Mouse (Mus musculus) kidney, adult 18-20 months (tissue): ENCODE measurements around the gene Six2.
"Not testable (repeated sequence)": the region's sequence is repeated elsewhere in the genome, so short reads cannot be mapped to it uniquely, and the experiment has no call there.

Experiments
- DNase-seq: peaks from one replicate; pipeline ENCODE4 v3.0.0; 2021

The Six2 gene

DNA sequence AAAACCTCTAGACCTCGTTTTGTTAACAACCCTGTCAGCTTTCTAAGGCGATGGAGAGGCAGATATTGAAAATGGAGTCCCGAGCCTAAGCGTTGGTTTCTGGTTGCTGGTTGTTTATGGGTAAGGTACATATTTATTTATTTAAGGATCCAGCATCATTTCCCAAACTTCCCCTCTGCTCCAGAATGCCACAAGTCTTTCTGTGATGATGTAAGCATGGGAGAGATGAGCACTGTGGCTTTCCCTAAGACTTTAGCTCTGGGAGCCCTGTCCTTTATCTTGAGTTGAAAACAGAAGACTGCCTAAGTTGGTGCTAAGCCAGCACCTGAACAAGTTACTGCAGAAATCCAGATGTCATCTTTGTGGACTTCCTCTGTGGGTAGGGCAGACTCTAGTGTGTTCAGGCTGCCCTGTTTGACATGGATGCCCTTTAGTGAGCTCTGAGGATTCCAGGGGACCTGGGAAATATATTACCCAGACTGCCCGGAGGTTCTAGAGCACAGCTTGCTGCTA lies 1.8 kb upstream of the Six2 start:
- DNase-seq = no peak

DNA sequence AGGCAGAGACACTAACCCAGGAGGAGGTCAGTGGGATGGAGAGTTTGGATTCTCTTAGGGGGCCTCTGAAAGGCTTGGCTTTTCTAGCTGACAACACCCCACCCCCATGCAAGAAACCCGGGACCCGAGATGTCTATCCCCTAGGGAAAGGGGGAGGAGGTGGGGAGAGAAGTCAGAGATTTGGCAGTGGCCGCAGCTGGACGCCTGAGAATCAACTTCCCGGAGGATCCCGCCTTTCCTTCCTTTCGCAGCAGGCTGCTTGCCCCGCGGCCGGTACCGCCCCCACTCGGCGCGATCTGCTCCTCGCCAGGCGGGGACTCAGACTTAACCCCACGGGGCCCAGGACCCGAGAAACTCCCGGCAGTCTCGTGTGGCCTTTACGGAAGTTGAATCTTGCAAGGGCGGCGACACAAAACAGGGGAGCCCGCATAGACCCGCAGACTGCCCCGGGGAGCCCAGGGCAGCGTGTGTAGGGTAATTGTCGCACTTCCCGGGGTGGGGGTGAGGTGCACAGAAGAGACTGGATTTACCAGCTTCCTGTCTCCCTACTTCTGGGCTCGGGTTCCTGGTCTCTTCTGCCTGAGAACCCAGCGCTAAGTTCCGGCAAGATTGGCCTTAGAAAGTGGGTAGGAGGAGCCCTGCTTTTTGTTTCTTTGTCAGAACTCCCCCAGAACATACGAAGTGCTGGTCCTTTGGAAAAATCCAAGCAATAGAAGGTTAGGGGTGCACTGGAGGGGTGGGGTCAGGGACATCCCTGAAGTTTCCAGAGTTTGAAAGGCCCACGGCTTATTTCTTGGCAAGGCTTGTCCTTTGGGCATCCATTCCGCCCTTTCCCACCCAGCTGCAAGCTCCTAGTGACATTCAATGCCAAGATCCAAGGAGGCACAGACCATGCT lies 1.1 kb upstream of the Six2 start:
- DNase-seq = no peak

DNA sequence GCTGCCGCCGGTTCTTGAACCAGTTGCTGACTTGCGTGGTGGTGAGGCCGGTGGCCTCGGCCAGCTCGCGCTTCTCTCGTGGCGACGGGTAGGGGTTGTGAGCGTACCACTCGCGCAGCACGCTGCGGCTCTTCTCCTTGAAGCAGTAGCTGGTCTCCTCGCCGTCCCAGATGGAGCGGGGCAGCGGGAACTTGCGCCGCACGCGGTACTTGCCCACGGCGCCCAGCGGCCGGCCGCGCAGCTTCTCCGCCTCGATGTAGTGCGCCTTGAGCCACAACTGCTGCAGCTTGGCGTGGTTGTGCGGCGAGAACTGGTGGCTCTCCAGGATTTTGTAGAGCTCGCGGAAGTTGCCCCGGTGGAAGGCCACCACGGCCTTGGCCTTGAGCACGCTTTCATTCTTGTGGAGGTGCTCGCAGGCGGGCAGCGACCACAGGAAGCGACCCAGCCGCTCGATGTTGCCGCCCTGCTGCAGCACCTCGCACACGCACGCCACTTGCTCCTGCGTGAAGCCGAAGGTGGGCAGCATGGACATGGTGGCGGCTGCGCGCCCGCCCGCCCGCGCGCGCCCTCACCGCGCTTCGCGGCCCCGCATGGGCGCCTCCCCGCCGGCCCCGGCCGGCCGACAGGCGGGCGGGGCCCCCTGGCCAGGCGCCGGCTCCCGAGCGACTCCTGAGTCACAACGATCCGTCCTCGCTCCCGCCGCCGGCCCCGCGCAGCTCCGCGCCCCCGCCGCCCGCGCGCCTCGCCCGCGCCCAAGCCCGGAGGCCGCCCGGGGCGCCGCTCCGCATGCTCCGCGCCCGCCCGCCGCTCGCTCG lies 446 bp downstream of the Six2 start:
- peak; percentile 22 for DNase-seq

DNA sequence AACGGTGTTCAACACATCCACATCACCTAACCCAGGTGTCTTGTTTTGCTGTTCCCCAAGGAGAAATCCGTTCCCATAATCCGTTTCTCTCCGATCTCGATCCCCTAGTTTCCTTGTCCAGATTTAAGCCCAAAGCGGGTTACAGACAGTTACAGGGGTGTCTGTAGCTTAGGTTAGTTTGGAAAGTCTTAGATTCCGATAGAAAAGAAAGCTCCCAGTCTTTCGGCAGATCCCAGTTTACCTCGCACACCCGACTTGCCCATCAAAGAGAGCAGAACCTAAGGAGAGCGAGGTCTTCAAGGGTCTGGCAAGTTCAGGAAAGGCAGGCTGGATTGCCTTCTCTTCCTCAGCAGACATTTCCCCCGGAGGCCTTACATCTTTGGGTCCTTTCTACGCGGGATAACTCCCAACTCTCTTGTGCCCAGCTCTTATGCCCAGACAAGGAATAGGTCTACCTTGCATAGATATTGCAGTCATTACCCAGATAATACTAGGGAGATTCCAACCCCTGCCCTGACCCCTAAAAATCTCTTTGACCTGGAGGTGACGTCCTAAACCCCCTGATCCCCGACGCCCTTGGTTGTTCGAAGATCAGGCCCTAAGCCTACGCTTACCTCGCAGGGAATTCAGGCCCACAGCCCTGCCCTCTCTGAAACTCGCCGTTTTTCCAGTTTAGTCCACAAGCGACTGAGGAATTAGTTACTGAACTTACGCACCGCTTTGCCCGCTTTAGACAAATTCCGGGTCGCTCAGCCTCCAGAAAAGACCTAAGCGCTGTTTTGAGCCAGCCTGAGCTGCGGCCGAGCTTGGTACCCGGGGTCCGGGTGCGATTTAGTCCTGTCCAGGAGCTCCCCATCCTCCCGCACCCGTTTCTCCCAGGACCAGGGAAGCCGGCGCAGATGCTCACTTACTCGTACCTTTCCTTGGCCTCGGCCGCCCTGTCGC lies 1.3 kb downstream of the Six2 start:
- no peak for DNase-seq

DNA sequence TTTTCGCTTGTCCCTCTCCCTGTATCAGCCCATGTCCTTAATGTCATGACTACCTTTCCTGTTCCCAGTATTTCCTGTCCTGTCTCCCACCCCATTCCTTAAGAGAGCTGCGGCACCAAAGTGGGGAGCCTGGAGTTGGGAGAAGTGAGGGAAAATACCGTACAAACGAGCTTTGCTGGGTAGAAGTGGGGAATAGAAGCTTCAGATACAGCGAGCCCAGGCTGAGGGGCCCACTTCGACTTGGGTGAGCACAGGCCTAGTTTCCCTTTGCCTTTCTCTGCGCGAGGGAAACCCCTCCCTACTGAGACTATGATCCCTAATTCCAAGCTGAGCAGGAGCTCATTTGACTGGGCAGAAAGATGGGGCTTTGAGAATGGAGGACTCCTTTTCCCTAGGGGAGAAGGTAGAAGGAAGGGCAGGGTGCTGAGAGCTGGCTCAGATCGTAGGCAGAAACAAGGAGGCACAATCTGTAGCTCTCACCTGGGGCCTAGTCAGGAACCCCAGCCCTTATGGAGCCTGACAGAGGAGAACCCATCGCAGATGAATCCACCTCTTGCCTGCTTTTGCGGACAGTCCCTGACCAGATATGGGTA lies 2.3 kb downstream of the Six2 start:
- DNase-seq = no peak

DNA sequence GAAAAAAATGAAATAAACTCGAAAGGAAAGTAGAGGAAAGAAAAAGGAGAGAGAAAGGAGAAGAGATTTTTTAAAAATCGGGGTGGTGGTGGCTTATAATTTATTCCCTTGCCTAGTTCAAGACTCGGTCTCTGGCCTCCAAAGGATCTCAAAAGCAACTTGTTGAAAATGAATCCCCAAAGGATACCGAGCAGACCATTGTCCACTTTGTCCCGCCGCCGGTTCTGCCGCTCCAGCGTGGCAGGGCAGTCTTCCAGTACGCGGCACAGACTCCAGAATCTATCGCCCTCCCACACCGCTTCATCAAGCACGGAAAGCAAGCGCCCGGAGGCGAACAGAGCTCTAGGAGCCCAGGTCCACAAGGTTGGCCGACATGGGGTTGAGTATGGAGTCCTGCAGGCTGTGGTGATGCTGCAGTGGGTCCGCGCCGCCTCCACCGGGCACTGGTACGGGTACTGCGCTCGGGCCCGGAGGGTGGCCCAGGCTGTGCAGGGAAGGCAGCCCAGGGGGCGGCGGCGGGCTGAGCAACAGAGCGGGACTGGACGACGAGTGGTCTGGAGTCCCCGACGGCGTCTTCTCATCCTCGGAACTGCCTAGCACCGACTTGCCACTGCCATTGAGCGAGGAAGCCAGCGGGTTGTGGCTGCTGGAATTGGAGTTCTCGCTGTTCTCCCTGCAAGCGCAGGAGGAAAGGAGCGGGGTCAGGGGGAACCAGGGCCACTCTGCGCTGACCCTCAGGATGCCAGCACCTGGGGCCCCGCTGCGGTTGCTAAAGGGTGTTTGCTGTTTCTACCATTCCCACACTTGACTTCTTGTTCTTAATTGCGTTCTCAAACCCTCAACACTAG lies 3.0 kb downstream of the Six2 start:
- DNase-seq = no peak

DNA sequence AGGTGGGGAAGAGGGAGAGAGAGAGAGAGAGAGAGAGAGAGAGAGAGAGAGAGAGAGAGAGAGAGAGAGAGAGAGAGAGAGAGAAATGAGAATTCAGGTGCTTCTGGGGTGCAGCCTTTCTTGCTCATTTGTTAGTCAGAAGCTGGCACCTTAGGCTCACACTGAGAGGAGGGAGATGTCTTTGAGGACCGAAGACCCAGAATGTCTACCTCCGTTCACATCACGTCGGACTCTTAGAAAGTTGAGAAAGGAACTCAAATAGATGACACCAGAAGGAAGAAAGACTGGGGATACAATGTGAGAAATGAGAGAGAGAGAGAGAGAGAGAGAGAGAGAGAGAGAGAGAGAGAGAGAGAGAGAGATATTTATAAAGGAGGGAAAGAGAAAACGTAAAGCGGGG lies 3.6 kb downstream of the Six2 start:
- not testable (repeated sequence) for DNase-seq

DNA sequence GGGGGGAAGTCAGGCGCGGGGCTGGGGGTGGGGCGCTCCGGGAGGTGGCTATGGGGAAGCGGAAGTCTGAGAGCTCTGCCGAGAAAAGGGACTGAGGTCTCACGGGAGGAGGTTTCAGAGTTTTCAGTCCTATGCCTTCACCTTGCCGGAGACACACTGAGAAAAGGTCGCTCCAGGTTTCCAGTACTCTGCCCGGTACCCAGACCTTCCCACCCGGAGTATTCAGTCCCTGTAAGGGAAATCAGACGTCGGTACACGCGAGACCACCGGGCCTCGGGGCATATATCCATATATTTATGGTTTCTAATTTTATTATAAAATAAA lies 4.1 kb downstream of the Six2 start:
- no peak for DNase-seq

DNA sequence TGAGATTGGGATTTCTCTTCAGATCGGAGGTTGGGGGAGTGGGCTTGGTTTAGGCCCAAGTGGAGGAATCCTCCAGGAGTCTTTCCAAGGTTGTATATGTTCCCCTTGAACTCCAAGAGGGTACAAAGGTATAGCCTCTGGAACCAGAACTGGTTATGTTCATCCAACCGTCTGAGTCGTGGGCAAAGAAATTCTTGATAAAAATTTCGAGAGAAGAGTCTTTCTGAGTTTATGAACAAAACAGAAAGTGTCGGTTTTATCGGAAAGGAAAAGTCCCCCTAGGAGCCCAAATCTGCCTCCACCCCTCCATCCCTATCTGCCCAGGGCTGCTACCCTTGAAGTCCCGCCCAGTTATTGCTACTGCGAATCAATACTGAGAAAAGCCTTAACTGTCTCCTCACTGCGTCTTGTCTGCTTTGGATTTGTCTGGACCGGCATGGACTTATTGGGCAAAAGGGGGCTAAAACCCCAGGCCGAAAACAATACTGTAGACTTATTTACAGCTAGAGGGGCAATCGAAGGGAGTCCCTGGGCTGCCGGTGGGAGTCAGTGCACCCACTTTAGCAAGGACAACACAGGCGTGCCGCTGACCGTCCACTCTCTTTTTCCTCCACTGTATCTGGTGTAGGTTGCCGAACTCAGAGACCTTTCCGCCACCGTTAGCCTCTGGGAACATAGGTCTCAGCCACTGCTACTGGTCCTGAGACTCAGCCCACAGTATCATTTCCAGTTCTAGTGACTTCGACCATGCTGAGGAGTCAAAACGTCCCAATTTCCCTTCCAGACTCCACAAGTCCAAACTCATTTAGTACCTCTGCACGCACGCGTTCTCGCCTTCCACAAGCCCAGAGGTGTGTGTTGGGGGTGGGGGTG lies 4.7 kb downstream of the Six2 start:
- DNase-seq = no peak

DNA sequence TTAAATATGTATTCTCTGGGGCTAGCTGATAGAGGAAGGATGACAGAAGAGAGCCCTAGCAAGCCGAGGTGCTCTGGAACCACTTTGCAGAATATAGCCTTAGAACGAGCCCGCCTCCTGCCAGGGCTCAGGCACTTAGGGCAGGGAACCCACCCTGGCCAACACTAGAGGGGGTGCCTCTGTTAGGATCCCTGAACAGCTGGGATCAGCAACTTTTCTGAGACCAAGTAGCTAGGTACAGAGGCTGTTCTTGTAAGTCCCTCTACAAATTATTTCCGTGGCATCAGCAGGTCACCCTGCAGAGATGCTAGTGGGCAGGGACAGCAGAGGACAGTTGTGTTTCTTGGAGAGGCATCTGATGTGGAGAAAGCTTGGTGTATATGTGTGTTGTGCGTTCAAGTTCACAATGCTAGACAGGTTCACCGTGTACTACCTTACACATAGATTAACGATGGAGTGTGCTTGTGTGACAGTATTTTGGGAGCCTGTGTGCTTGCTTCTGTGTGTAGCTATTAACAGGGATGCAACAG lies 5.8 kb downstream of the Six2 start:
- DNase-seq = no peak

DNA sequence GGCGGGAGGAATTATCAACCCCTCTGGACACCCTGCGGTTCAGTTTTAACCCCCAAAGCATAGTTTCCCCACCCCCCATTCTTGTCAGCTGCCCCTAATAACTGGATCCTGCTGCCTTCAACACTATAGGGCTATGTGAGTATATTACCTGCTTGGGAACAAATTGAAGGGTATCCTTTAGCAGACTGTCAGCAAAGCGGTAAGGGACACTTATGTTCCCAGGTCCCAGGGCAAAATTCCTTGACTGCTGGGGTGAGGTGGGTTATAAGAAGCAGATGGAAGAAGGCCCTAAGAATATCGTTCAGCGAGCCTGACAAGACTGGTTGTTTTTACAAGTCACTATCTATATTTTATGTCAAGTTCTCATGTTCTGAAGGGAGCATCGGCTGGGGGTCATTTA lies 6.3 kb downstream of the Six2 start:
- DNase-seq = no peak

DNA sequence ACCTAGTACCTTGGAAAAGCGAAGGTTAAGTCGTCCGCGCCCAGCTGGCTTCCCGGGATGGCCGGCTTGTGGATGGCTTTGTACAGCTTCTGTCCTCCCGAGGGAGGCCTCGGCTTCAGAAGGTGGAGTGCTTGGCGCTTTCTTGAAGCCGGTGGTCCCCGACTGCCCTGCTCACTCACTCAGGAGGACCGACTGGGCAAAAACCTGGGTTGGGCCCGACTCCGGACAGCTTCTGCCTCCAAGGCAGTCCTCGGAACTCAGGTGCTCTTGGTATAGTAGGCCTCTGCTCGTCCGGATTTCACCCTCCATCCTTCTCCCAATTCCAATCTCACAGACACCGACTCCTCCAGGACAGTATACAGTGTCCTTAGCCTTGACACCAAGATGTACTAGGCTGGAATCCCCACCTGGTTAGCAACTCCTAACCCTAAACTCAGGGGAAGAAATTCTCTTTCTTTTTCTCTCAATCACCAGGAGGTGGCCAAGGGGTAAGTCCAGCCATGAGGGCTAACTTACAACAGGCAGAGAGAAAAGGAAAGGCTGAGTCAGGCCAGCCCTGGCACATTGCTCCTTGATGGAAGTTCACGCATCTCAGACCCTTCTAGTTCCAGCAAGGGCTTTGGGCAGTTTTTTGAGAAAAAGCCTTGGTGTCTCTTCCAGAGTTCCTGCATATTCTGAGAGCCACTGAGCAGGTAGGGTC lies 7.1 kb downstream of the Six2 start:
- DNase-seq = no peak

DNA sequence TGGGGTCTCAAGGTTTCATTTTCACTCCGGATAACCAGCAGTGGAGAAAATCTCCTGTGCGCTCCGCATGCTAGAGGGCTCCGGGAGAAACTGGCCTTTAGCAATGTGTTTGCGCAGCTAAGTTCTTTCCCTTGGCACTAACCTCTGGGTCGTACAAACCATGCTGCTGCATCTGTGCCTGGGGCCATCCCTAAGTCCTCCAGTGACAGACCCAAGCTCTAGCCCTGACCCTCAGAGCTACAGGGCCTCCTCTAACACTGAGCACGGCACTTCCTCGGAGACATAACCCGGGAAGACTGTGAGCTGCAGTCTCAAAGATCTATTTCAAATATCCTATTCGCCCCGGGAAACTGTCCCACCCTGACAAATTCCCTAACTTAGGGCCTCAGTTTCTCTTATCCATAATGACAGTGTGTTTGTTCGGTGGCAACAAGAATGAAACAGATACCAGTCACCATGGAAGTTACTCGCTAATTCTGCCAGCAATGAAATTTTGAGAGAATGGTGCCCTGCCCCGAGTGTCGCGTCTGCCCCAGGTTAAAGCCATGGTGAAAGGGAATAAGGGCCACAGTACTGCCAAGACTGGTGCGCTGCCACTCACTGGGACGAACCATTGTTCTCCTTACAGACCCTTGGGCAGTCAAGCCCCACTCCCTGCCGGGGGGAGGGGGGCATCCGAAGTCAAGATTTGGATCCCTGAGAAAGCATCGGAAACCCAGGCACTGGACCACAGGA lies 7.8 kb downstream of the Six2 start:
- no peak for DNase-seq

DNA sequence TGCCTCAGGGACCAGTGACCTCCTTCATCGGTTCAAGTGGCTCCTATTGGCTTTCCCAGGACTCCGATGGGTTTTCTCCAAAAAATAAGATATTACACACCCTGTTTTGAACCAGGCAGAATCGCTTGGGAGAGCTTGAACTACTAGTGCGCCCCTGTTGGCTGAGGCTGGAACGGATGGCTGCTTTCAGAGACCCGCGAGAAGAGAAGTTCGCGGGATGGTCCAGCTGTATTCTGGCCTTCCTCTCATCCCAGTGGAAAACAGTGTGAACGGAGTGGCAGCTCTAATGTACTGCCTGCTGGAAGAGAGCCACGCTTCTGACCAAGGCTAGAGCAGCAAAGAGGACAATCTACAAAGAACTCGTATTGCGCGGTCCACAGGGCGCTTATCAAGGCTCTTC lies 8.4 kb downstream of the Six2 start:
- DNase-seq = no peak

DNA sequence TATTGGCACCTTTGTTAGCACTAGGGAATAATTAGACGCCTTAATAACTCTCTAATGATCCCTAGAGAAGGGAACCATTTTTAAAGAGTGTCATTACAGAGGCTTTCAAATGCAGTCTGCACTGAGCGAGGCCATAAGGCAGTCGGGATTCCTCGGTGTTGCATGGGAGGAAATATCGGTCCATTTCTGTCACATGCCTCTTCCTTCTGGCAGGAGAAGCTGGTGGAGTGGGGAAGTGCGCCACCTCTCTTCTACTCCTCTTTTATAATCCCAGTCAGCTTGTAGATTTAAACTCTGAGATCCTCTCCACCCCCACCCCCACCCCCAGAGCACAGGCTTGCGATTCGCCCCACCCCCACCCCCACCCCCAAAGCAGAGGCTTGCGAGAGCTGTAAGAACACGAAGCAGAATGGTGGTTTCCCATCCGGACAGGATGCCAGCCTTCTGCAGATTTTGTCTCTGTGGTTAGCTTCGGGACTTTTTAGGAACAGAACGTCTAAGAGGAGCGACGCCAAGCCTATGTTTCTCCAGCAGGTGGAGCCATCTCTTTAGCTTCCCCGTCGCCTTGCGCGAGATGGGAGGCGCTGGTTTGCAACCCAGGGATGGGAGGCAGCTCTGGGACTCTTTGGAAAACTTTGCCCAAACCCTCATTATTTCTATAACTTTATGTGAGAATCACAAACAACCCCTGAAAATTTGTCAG lies 23.3 kb downstream of the Six2 start:
- DNase-seq = peak; percentile 61

DNA sequence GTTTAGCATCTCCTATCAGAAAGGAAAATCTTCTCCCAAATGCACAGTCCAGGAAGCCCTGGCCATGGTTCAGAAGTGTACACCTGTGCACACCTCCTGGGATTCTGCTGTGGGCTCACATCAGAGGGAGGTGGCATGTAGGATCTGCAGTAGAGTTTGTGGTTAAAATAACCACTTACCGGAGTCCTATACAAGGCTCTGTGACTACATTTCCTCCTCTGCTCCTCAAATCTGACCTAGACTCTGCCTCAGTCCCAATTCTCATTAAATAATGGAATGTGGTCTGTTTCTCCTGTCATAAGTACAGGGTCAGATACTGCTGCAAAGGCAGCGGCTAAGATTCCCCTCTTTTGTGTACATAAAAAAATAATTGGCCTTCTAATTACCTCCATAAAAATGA lies 23.9 kb downstream of the Six2 start:
- no peak for DNase-seq

DNA sequence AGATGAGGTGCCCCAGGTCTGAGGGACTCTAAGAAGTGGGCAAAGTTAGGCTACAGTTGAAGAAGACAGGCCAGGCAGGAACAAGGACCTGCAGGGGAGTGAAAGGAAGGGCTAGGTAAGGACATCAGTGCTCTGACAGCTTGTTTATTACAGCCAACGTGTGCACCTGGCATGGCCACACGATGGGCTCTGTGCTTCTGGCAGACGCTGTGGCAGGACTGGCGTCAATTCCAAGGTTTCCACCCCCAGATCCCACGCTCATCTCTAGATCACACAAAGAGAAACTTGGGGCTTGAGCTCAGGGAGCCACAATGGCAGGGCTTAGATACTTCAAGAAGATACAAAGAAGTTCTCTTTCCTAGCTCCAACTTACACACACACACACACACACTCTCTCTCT lies 26.6 kb downstream of the Six2 start:
- DNase-seq = no peak

DNA sequence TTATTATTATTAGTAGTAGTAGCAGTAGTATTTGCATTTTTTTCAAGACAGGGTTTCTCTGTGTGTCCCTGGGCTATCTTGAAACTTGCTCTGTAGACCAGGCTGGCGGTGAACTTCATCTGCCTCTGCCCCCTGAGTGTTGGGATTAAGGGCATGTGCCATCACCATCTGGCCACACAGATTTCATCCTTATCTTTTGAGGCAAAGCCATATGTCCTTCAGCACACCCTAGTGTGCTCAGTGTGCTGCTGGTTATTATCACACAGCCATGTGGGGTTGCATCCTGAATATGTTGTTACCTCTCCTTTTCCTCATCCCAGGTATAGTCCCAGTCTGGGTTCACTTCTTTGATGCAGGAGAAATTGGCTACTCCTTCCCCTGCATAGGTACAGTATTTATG lies 28.1 kb downstream of the Six2 start:
- no peak for DNase-seq
